Mouse (Mus musculus) neutrophil, adult 83 days (primary cell): ENCODE results near the gene Klc4. TPM values are rescaled to one million over a fixed set of nuclear protein-coding genes. Genes with fewer than 3 reads are reported as not detected.

Source experiments
- total RNA-seq, 2 experiments: library from RNA; stranded (reverse); gene quantifications; one replicate each; pipeline ENCODE4 v1.2.4; 2023

Klc4 gene
- total RNA-seq, result 10 to 100 TPM; 19.4 to 20.1 TPM

GRCm38 (mm10) chr17:46645561-46646321 is at the start of gene Klc4, which contains the start of gene Mrpl2:
Gene Klc4, minus strand, starts transcription at chr17:46646022.
Gene Mrpl2, plus strand, starts transcription at chr17:46646229.

DNA sequence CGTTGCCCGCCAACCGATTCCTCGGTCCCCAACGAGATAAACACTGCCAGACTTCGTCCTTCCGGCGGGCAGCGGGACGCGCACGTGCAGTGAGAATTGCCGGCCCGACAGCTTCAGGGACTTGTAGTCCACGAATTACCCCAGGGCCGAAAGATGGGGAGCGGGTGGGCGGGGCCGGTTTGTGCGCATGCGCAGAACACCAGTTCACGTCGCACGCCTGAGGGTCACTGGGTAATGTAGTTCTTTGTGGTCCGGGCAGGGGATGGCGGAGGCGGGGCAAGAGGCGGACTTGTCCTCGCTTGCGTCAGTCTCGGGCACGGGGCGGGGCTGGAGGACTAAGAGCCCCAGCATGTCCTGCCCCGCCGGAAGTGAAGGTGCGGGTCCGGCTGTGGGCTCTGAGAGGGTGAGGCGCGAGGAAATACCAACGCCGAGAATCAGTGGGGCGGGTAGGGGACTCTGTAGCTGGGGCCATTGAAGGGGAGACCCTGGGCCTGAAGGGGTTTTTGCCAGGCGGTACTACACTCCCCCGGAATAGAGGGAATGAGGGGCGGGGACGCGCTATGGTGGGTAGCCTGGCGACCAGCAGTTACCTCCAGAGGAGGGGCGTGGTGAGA is 35.0 kb upstream of the Klc4 start, which contains the start of gene Klhdc3:
Klhdc3 (minus strand) TSS at position 155 of the 614 bp plus-strand sequence.

GRCm38 (mm10) chr17:46678416-46678815 is 32.6 kb upstream of the Klc4 start, which contains the start of gene Mea1:
Gene Mea1, plus strand, starts transcription at chr17:46678793.

DNA sequence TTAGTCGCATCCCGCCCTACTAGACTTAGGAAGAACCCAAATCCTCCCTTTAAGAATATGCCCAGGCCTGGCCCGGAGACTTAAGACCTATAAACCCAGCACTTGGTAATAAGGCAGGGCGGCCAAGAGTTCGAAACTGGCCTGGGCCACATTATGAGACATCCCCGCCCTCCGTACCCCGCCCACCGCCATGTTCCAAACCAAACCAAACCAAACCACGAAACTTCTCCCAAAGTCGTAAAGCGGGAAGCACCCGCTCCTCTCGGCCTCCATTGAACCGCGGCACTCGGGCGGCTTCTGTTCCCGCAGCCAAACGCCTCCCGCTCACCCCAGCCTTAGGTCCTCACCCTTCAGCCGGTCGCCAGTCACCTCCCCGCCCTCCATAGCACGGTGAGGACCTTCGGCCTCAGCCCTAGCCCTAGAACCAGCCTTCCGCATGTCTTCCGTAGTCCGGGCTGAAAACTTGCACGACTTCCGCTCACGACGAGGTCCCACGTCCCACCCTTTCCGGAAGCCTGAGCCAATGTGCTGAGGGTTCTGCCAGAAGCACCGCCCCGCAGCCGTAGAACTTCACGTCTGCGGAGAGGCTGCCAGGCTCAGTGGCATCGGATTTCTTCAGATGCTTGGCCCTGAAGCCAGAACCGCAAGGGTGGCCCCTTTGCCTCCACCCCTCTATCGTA is 28.2 kb upstream of the Klc4 start, which contains the start of gene Rrp36:
Rrp36 (minus strand) TSS at position 503 of the 680 bp plus-strand sequence.

DNA sequence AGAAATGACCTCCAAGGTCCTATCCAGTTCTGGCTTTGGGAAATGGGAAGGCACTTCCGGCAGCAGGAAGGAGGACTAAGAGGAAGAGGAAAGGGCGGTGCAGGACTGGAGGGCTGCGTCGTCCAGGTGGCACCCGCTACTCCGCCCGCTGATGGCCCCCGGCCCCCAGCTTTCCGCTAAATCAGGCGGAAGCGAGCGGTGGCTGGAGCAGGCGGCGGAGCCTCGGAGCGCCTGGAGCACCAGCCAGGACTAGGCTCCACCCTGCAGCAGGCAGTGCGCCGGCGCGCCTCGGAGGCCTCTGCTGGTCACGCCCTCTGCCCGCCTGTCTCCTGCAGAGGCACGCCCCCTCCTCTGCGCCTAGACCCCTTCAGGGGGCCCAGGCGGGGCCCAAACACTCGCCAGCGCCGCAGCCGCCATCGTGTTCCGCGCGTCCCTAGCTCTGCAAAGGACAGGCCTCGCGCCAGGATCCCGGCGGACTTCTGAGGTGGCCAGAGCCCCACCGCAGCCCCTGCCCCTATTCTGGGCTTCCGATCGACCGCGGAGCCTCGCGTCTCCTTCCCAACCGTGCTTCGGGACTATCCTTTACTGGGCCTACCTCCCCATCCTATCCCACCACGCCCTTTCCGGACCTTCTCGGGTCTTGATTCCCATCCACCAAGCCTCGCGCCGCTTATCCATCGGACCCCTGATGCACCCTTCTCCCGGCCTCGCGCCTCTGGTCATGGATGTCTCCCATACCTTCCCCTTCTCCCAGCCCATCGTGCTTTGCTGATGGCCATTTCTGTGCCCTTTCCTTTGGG is 4.6 kb upstream of the Klc4 start, which contains the start of gene Cul7:
Cul7 (plus strand) TSS at position 106 of the 800 bp plus-strand sequence.

DNA sequence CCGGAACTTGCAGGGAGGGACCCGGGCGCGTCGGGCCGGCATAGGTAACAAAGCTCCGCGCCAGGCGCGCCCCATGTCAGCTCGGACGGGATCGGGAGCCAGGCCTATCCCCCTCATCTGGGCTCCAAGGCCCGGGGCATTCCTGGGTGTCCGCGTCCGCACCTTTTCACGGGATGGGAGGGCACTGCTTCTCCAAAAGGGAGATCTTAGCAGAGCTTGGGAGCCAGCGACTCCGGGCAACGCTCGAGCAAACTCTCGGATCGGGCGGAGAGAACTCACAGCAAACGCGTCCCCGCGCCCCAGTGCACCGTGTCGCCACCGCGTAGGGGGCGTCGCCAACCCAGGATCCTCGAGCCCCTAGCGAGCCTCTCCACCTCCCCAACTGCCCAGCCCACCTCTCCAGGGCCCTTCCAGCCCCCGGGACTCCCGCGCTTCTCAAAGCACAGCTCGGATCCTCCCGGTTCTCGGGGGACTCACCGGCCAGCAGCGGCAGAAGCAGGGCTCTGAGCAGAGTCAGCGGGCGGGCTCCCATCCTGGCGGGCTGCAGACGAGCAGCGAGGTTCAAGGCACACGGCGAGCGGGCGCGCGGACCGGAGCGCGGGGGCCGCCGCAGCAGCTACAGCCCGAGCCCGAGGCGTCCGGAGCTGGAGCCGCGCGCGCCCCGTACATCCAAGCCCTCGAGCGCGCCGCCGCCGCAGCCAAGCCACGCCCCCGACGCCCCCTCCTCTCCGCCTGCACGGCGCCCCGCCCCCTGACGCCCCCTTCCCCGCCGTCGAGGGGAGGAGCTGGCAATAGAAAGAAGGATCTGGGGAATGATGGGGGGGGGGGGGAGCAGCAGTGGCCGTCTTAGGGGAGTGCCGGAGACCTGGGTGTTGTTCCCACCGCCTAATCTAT is 16.8 kb downstream of the Klc4 start, which contains the start of gene Ptk7:
Ptk7 (minus strand) TSS at position 714 of the 894 bp plus-strand sequence.

Other genes starting within 250 kb of the Klc4 start
- gene Crip3, start 217.1 kb downstream of the Klc4 start, total RNA-seq, result not detected
- not detected for gene Slc22a7, start 207.6 kb downstream of the Klc4 start, total RNA-seq
- gene Ttbk1, start 158.3 kb downstream of the Klc4 start, total RNA-seq, result not detected
- 1 to 10 TPM; 5.6 to 5.8 TPM for gene Dnph1, start 149.3 kb downstream of the Klc4 start, total RNA-seq
- gene Cul9, start 99.6 kb downstream of the Klc4 start, total RNA-seq, result 1 to 10 TPM; 5.3 to 7.0 TPM
- gene Srf, start 89.8 kb downstream of the Klc4 start, total RNA-seq, result 10 to 100 TPM; 51.7 to 52.8 TPM
- gene Ptk7, start 16.5 kb downstream of the Klc4 start, total RNA-seq, result under 1 TPM; 0.18 TPM
- gene Mrpl2, start 207 bp upstream of the Klc4 start, total RNA-seq, result 10 to 100 TPM; 23.5 to 30.3 TPM
- 1 to 10 TPM; 3.1 to 3.6 TPM for gene Cul7, start 4.3 kb upstream of the Klc4 start, total RNA-seq
- 10 to 100 TPM; 13.8 to 14.5 TPM for gene Rrp36, start 28.3 kb upstream of the Klc4 start, total RNA-seq
- gene Mea1, start 32.8 kb upstream of the Klc4 start, total RNA-seq, result 10 to 100 TPM; 41.9 to 42.8 TPM
- gene Klhdc3, start 34.9 kb upstream of the Klc4 start, total RNA-seq, result 10 to 100 TPM; 48.1 to 49.5 TPM
- 10 to 100 TPM; 30.9 to 33.1 TPM for gene Ppp2r5d, start 59.1 kb upstream of the Klc4 start, total RNA-seq
- gene Pex6, start 65.4 kb upstream of the Klc4 start, total RNA-seq, result 10 to 100 TPM; 21.0 TPM
- 1 to 10 TPM; 2.4 to 4.0 TPM for gene Gnmt, start 83.1 kb upstream of the Klc4 start, total RNA-seq
- 10 to 100 TPM; 84.7 to 88.5 TPM for gene Cnpy3, start 106.2 kb upstream of the Klc4 start, total RNA-seq
- not detected for gene Ptcra, start 117.7 kb upstream of the Klc4 start, total RNA-seq
- 1 to 10 TPM; 8.5 to 8.6 TPM for gene 2310039H08Rik, start 126.6 kb upstream of the Klc4 start, total RNA-seq
- gene Rpl7l1, start 136.7 kb upstream of the Klc4 start, total RNA-seq, result 10 to 100 TPM; 38.0 to 49.1 TPM
- 10 to 100 TPM; 34.1 to 35.6 TPM for gene Bicral, start 212.5 kb upstream of the Klc4 start, total RNA-seq
- gene Tbcc, start 244.7 kb upstream of the Klc4 start, total RNA-seq, result 10 to 100 TPM; 13.2 to 14.5 TPM